Mouse (Mus musculus) limb, embryonic 13.5 days (tissue): ENCODE data around the gene Cercam. TPM values are rescaled to one million over a fixed set of nuclear protein-coding genes. Genes with fewer than 3 reads are reported as not detected.

Experiments used
- ATAC-seq: fragments of 200-750 bp; cut with Nextera tagmentation; 2 replicates; pipeline ENCODE4 v1.8.0; 2017; ENCODE audit warnings: low read depth, moderate number of reproducible peaks, moderate TSS enrichment; ENCODE audit not compliant: low FRiP score
- H3K27ac ChIP-seq: fragments of 300-500 bp; sonication (generic); 2 replicates; pipeline ENCODE4 v1.5.1; 2015; ENCODE audit warnings: inconsistent platforms, mild to moderate bottlenecking, moderate library complexity
- H3K27me3 ChIP-seq: fragments of 300-500 bp; sonication (generic); 2 replicates; pipeline ENCODE4 v1.6.1; 2015; ENCODE audit warnings: mild to moderate bottlenecking, inconsistent platforms
- H3K36me3 ChIP-seq: fragments of 300-500 bp; sonication (generic); 2 replicates; pipeline ENCODE4 v1.6.1; 2015; ENCODE audit warnings: inconsistent platforms, mild to moderate bottlenecking, moderate library complexity
- H3K4me1 ChIP-seq: fragments of 300-500 bp; sonication (generic); 2 replicates; pipeline ENCODE4 v1.6.1; 2015; ENCODE audit warnings: inconsistent platforms
- H3K4me2 ChIP-seq: fragments of 300-500 bp; sonication (generic); replicated peaks from 2 replicates; pipeline ENCODE4 v1.6.1; 2015; ENCODE audit warnings: inconsistent platforms, mild to moderate bottlenecking, moderate library complexity
- H3K4me3 ChIP-seq: fragments of 300-500 bp; sonication (generic); 2 replicates; pipeline ENCODE4 v1.5.1; 2015; ENCODE audit warnings: moderate library complexity, mild to moderate bottlenecking, inconsistent platforms
- H3K9ac ChIP-seq: fragments of 300-500 bp; sonication (generic); 2 replicates; pipeline ENCODE4 v1.6.1; 2015; ENCODE audit warnings: mild to moderate bottlenecking, inconsistent platforms
- H3K9me3 ChIP-seq: fragments of 300-500 bp; sonication (generic); 2 replicates; pipeline ENCODE4 v1.6.1; 2016; ENCODE audit warnings: inconsistent platforms
- WGBS: fragments of 180-500 bp; shearing (Covaris S2); methylation state at CpG from one replicate; pipeline ENCODE4 v1.1.7; 2015; 5-methylcytosine and 5-hydroxymethylcytosine counted together
- microRNA-seq: library from miRNA; unstranded; fragments of <30 nt; microRNA quantifications from one replicate; pipeline ENCODE4, GENCODE M21; 2016
- polyA plus RNA-seq: library from polyadenylated mRNA; unstranded; fragments of >200 nt; fragmentation: Nextera tagmentation; extraction: Ambion mirVana; gene quantifications from 2 replicates; pipeline ENCODE4 v1.2.1, GENCODE M21; 2015

The Cercam gene
- polyA plus RNA-seq, 1 experiment from 2014 or later: 33.4 TPM

- H3K4me3 ChIP-seq: no peak overlapping the region
- 93% methylated on average over 11 of the region's 11 CpGs for WGBS
- H3K27ac ChIP-seq: no peak overlapping the region
- H3K4me2 ChIP-seq: no peak overlapping the region
- no peaks in the 10 kb centered on the region for H3K4me1 ChIP-seq
- H3K36me3 ChIP-seq: peaks cover 90% of the 10 kb centered on the region
- no peaks in the 10 kb centered on the region for H3K27me3 ChIP-seq
- H3K9ac ChIP-seq: no peak overlapping the region
- H3K9me3 ChIP-seq: no peaks in the 10 kb centered on the region
- ATAC-seq: no peak
Observed at GRCm38 (mm10) chr2:29917621-29918020, 48.7 kb downstream of the Cercam start.

DNA sequence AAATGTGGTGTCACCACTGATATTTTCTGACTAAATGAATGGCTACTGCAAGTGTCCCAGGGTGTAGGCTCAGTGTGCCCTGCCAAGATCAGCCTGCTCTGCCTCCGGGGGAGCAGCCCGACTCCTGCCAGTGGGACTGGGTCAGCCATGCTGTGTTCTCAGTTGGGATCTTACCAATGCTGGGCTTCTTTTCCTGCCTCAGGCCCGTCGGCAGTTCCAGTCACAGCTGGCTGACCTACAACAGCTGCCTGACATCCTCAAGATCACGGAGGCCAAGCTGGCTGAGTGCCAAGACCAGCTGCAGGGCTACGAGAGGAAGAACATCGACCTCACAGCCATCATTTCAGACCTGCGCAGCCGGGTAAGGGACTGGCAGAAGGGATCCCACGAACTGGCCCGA is 53.0 kb downstream of the Cercam start:
- ATAC-seq: no peak
- Histone ChIP-seq H3K27me3 (no peaks in the 10 kb centered on the region), H3K36me3 (peaks cover 92% of the 10 kb centered on the region), H3K4me1 (no peaks in the 10 kb centered on the region), H3K4me2 (no peak overlapping the region), H3K9ac (no peak overlapping the region), H3K4me3 (no peak overlapping the region), H3K9me3 (no peaks in the 10 kb centered on the region), H3K27ac (no peak overlapping the region)
- WGBS: 62% methylated on average over 11 of the region's 11 CpGs

GRCm38 (mm10) chr2:29926542-29926941 is 57.6 kb downstream of the Cercam start:
- H3K36me3 ChIP-seq: peaks cover 95% of the 10 kb centered on the region
- no peaks in the 10 kb centered on the region for H3K27me3 ChIP-seq
- H3K9ac ChIP-seq: no peak overlapping the region
- H3K4me1 ChIP-seq: no peaks in the 10 kb centered on the region
- H3K4me3 ChIP-seq: no peak overlapping the region
- no peak overlapping the region for H3K4me2 ChIP-seq
- no peak overlapping the region for H3K27ac ChIP-seq
- ATAC-seq: no peak
- WGBS: 89% methylated on average over 5 of the region's 5 CpGs
- no peaks in the 10 kb centered on the region for H3K9me3 ChIP-seq

DNA sequence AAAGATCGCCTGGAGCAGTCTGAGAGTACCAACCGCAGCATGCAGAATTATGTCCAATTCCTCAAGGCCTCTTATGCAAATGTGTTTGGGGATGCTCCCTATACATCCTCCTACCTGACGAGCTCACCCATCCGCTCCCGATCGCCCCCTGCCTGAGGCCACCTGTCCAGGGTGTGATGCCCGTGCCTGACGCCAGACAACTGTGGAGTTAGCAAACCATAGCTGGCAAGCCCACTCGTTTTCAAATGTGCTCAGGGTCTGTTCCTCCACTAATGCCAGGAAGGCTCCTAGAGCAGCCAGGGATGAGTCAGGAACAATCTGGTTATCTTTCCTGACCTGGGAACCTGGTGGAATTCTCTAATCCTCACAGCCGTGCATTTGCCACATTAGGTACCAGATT is 61.5 kb downstream of the Cercam start:
- no peak for ATAC-seq
- 89% methylated on average over 10 of the region's 10 CpGs for WGBS
- no peak overlapping the region for H3K9ac ChIP-seq
- H3K4me3 ChIP-seq: no peak overlapping the region
- peaks cover 56% of the 10 kb centered on the region for H3K36me3 ChIP-seq
- no peaks in the 10 kb centered on the region for H3K4me1 ChIP-seq
- H3K9me3 ChIP-seq: no peaks in the 10 kb centered on the region
- H3K4me2 ChIP-seq: no peak overlapping the region
- H3K27ac ChIP-seq: no peak overlapping the region
- H3K27me3 ChIP-seq: no peaks in the 10 kb centered on the region

DNA sequence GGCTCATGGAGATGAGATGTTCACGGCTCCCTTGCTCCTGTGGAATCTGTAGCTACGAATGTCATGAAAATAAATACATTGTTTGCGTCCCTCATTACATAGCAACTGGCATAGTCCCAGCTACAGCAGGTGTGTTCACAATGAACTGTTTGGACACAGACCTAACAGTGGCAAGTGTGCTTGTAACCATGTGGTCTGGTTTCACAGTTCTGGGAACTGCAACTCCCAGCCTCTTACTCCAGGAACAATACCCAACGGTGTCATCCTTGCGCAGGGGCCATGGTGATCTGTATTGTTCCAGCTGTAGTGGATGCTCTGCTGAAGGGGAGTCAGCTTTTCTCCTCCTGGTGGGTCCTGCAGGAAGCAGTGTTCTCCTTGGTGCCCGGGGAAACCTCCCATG is 62.2 kb downstream of the Cercam start:
- 88% methylated on average over 6 of the region's 6 CpGs for WGBS
- no peak for ATAC-seq
- H3K9ac ChIP-seq: no peak overlapping the region
- no peak overlapping the region for H3K27ac ChIP-seq
- no peak overlapping the region for H3K4me3 ChIP-seq
- no peak overlapping the region for H3K4me2 ChIP-seq
- H3K36me3 ChIP-seq: peaks cover 49% of the 10 kb centered on the region
- H3K9me3 ChIP-seq: no peaks in the 10 kb centered on the region
- H3K27me3 ChIP-seq: no peaks in the 10 kb centered on the region
- H3K4me1 ChIP-seq: peaks cover 6% of the 10 kb centered on the region

Small RNA genes within 50 kb of the gene (microRNA-seq; reads per million reads assigned to microRNA genes)
- gene Mir219a-2 (not detected), gene Mir219b (not detected)

Other genes starting within 250 kb of the Cercam start
- gene Rapgef1, start 249.4 kb upstream of the Cercam start, polyA plus RNA-seq: 15.2 and 15.9 TPM in 2 replicates
- not detected in 2 replicates for gene Gm13420, start 117.5 kb upstream of the Cercam start, polyA plus RNA-seq
- gene Gm13547, start 109.9 kb upstream of the Cercam start, polyA plus RNA-seq: 0.55 and 0.98 TPM in 2 replicates
- gene Coq4, start 81.7 kb upstream of the Cercam start, polyA plus RNA-seq: 29.7 and 29.9 TPM in 2 replicates
- 48.5 and 50.1 TPM in 2 replicates for gene Trub2, start 80.7 kb upstream of the Cercam start, polyA plus RNA-seq
- 14.8 and 15.6 TPM in 2 replicates for gene Slc27a4, start 66.5 kb upstream of the Cercam start, polyA plus RNA-seq
- 24.3 and 27.2 TPM in 2 replicates for gene Urm1, start 49.1 kb upstream of the Cercam start, polyA plus RNA-seq
- 64.4 and 68.9 TPM in 2 replicates for gene Odf2, start 20.1 kb downstream of the Cercam start, polyA plus RNA-seq
- gene Gle1, start 66.3 kb downstream of the Cercam start, polyA plus RNA-seq: 74.2 and 75.1 TPM in 2 replicates
- gene Sptan1, start 96.4 kb downstream of the Cercam start, polyA plus RNA-seq: 85.5 and 90.7 TPM in 2 replicates
- gene Wdr34, start 179.7 kb downstream of the Cercam start, polyA plus RNA-seq: 40.4 and 42.5 TPM in 2 replicates
- gene Set, start 188.2 kb downstream of the Cercam start, polyA plus RNA-seq: 514 and 554 TPM in 2 replicates
- 8.6 and 10.0 TPM in 2 replicates for gene Pkn3, start 208.5 kb downstream of the Cercam start, polyA plus RNA-seq
- gene Zdhhc12, start 224.5 kb downstream of the Cercam start, polyA plus RNA-seq: 25.3 and 27.9 TPM in 2 replicates